Mouse (Mus musculus) right cerebral cortex, postnatal 25 days (tissue): Measurements from ENCODE around the gene Slc28a2.
"Not testable (repeated sequence)": the region's sequence is repeated elsewhere in the genome, so short reads cannot be mapped to it uniquely, and the experiment has no call there.

Experiments used
- DNase-seq: peaks from one replicate; pipeline ENCODE4 v3.0.0; 2022

Gene Slc28a2

GRCm38 (mm10) chr2:122426200-122426599 lies at the start of gene Slc28a2:
Gene Slc28a2 (plus strand): TSS chr2:122426477.
- not testable (repeated sequence) for DNase-seq

GRCm38 (mm10) chr2:122377215-122377674 lies 49.0 kb upstream of the Slc28a2 start:
- peak; percentile 97 for DNase-seq

DNA sequence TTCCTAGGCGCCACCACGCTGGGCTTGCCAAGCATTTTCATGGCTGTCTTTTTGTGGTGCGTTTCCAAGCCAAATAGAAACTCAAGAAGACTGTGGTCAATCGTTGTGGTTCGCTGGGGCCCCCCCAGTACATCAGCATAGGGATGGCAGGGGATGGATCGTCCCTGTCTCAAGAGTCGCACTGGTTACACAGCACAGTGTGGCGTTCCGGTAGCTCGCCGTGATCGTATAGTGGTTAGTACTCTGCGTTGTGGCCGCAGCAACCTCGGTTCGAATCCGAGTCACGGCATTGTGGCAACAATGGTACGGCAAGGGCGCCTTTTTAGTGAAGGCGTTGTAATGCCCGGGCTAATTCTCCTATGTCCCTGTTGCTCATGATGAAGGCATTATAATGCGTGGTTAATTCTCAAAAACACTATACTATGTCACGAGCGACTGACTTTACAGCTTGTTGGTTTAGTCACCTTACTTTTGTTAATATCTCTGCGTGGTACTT lies 48.5 kb upstream of the Slc28a2 start:
- peak; percentile 75 for DNase-seq

DNA sequence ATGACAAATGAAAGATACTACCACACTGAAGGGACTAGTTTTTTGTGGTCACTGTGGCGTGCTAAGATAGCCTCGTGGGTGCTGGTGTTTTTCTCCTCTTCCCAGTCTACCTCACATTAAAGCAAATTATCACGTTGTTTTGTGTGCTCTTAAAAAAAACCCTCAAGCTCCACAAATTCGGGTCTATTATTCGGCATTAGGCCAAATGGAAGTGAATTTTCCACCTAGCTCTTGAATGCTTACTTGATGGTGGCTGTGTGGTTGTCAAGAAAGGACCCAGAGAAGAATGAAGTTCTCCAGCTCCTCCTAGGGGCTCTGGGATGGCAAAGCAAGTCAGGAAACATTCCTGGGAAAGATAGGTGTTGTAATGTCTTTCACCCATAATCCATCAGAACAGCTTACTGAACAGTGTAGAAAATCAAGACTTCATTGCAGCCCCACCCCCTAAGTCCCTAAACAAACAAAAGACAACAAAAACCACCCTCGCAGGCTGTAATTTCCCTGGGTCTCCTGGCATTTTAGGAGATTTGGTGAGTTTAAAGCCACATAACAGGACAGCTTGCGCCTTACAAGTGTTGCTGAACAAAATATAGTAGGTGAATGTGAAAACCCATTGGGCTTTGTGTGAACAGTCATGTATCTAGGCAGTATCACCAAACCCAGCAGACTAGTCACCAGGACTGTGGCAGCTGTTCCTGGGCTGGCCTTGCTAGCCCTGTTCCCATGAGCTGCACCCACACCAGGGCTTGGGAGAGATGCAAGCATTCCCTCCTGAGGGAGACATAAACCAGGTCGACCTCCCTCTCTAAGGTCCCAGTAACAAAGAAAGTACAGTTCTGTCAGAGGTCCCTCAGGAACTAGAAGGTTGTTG lies 47.6 kb upstream of the Slc28a2 start:
- DNase-seq: no peak

GRCm38 (mm10) chr2:122379292-122379650 lies 47.0 kb upstream of the Slc28a2 start:
- no peak for DNase-seq

- peak; percentile 55 for DNase-seq
Observed at GRCm38 (mm10) chr2:122380768-122381311, 45.4 kb upstream of the Slc28a2 start.

DNA sequence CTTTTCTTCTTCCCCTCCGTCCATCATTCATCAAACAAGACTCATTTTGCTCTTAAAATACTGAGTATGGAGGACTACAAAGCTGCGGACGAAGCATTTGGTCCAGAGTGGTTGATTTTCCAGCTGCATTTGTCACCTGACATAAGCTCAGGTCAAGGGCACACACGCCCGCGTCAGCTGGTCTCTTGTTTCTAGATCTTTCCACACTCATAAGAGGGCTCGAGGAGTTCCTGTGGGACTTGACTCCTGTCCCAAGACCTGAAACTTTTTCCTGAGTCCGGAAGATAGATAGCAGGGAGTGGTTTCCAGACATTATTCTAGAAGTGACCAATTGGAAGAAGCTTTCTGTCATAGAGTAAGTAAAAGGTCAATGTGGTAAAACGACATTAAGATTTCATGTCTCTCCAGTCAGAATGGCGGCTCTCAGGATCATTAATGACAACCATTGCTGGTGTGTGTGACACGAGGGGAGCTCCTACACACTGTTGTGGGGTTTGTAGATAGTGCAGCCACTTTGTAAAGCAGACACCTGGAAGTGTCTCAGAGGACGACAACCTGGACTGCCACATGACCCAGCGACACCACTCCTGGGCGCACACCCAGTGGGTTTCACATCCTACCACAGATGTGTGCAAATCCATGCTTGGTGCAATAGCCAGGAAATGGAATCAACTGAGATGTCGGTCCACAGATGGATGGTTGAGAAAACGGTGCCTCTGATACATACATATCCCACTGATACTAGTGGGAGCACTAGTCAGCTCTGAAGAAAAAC lies 44.8 kb upstream of the Slc28a2 start:
- no peak for DNase-seq

GRCm38 (mm10) chr2:122382121-122382520 lies 44.2 kb upstream of the Slc28a2 start:
- DNase-seq: no peak

DNA sequence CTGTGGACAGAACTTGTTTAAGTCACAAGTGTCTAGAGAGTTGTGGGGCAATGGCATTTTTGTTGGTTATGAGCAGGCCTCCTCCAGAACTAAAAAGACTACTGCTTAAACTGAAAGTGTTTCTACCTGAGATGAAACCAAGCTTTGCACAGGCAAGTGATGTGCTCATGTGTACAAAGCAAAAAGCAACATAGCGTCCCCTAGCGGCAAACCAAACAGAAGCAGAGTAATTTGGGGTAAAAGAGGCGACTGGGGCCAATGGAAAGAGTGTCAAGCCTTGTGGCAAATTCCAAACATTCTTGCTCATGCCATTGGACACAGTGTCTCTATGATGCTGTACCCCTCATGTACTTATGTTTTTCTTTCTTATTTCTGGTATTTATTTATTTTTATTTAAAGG lies 41.2 kb upstream of the Slc28a2 start:
- DNase-seq: no peak

DNA sequence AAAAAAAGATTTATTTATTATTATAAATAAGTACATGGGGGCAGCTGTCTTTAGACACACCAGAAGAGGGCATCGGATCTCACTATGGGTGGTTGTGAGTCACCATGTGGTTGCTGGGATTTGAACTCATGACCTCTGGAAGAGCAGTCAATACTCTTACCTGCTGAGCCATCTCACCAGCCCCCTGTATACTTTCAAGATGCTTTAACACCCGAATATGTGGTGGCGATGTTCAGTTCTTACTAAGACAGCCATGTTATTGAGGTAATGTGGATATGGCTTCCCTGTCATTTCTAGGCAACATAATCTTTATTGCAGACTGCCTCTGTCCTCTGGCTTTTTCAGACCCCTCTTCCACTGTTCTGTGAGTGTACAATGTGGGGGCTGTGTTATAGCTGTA lies 39.1 kb upstream of the Slc28a2 start:
- DNase-seq: not testable (repeated sequence)

GRCm38 (mm10) chr2:122396150-122396549 lies 30.1 kb upstream of the Slc28a2 start:
- DNase-seq: no peak

DNA sequence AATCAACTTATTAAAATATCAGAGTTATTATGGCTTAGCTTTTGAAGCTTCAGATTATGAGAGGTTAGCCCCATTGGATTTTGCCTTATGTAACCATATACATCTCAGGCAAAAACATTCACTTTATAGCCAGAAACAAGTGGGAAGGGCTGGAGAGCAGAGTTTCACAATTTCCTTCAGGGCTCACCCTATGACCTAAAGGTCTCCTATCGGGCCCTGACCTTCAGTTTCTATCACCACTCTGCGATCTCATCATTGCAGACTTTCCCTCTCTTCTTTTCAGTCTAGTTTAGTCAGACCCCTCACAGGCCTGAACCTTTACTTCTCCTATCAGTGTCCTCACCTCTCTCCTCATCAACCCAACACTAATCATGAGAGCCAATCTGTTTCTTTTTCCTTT lies 18.7 kb upstream of the Slc28a2 start:
- DNase-seq: no peak

DNA sequence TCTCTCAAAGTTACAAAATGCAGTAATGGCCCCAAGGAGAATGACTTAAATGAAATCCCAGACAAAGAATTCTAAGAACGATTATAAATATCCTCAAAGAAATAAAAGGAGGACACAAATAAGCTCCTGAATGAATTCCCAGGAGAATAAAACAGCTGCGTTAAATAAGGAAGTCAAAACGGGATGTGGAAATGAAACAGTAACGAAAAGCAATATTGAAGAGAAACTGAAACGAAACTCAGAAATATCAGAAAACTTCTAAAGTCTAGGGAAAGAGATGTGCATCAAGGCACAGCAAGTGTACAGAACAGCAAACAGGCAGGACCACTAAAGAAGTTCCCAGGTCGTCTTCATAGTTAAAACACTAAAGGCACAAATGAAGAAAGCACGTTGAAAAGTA lies 17.3 kb upstream of the Slc28a2 start:
- no peak for DNase-seq

DNA sequence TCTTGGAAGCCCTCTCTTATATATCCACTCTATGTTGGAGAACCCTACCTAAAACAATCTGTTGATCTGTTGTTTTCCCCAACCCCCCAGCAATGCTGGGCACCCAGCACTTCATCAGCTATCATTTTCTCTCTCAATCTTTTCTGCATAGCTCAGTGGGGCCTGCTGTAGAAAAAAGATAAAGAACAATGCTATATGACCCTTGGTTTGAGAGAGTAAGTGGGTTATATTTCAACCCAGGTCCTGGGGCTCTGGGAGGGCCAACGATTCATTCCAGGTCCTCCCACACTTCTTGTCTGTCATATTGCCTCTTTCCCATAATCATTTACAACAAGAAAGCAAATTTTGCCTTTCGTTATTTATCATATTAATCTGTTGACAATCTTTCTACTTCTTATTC lies 368 bp downstream of the Slc28a2 start:
- not testable (repeated sequence) for DNase-seq

DNA sequence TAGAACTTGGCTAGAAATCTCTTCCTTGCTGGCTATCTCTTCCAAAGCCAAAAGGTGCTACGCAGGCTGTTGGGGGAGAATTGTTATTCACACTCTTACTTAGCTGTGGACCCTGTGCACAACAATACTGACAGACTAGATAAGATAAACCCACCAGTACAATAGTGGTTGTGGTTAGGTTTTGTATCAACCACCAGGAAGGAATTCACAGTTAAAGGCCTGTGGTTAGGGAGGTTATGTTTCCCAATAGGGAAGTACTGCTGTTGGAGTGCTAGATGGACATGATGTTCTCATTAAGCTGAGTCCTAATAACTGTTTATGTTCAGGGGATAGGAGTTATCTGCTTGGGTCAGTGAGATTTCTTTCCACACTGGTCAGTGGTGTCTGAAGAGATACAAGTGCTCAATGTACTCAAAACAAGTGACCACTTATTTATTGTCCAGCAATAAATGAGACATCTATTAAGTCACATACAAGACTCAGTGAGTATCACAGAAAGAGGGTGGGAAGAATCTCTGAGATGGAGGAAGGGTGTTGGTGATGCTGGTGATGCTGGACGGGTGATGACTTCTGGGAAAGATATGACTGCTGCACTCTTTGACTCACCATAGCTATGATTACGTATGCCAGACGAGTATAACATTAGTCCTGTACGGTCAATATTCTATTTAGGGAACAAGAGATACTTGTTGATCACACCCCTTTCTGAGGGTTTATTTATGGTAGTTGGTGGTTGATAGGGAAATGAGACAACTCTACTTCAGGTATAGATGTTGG lies 12.6 kb downstream of the Slc28a2 start:
- DNase-seq: not testable (repeated sequence)

DNA sequence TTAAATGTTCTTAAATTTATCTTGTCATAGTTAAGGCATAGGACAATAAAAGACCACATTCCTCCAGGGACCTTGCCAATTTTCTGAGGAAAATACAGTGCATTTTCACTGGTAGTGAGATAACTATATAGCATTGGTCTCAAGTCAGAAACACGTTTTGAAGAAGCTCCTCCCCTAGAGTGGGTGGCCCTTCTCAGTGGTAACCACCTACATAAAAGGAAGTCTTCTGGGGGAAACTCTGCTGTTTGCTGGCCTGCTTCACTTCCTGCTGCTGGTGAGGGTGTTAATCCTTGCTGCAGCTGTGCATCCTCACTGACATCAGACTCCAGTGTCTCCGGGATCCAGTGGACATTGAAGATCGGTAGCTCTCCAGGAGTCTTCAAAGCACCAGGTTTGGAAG lies 14.2 kb downstream of the Slc28a2 start:
- DNase-seq: not testable (repeated sequence)

GRCm38 (mm10) chr2:122441000-122441933 lies 15.0 kb downstream of the Slc28a2 start:
- DNase-seq: no peak

DNA sequence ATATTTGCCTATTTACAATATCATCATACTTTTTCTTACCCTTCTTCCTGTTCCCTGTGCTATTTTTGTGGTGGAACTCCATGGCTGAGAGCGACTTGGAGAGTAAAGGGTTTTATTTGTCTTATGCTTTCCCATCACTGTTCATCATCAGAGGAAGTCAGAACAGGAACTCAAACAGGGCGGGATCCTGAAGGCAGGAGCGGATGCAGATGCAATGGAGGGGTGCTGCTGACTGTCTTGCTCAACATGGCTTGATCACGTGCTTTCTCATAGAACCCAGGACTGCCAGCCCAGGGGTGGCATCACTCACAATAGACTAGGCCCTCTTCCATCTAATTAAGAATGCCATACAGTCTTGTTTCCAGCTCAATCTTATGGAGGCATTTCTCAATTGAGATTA lies 24.1 kb downstream of the Slc28a2 start:
- no peak for DNase-seq

GRCm38 (mm10) chr2:122452426-122452825 lies 26.1 kb downstream of the Slc28a2 start:
- no peak for DNase-seq

DNA sequence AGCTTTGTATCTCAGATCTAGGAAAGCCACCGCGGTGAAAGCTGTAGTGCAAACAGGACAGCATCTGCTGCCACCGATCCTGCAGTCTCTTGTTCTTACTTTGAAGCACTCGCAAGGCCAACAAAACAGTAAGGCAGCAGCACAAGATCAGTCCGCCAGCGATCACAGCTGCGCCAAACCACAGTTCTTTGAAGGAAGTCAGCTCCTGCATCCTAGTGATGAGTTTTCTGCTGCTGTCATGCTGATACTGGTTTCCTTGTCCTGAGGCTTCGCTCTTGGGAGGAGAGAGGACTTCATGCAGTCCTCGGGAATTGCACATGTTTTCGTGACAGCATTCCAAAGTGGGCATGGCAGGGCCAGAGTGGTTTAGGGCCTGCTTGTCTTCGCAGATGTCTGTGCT lies 40.6 kb downstream of the Slc28a2 start:
- no peak for DNase-seq

- peak; percentile 88 for DNase-seq
Observed at GRCm38 (mm10) chr2:122467351-122468013, 41.2 kb downstream of the Slc28a2 start.
